Mouse (Mus musculus) megakaryocyte progenitor cell, adult 5-6 weeks (primary cell): ENCODE data around the gene Ppp1r11. TPM values are rescaled to one million over a fixed set of nuclear protein-coding genes. Genes with fewer than 3 reads are reported as not detected.

Experiments used
- ATAC-seq: replicated peaks from 2 replicates; pipeline ENCODE4 v1.8.0; 2016; ENCODE audit warnings: mild to moderate bottlenecking, moderate TSS enrichment, inconsistent platforms; ENCODE audit not compliant: poor library complexity
- total RNA-seq, 2 experiments: library from RNA; stranded (forward) in 1 of 2; stranded (reverse) in 1 of 2; fragments of 157-497, 149-512 nt in 1 of 2; fragments of 200-1000 nt in 1 of 2; gene quantifications; 2 replicates each; pipeline versions ENCODE4 v1.2.3 to v1.2.4; 2015 to 2017

Ppp1r11 gene
- total RNA-seq, 2 experiments from 2014 or later = 57.1 to 82.1 TPM

DNA sequence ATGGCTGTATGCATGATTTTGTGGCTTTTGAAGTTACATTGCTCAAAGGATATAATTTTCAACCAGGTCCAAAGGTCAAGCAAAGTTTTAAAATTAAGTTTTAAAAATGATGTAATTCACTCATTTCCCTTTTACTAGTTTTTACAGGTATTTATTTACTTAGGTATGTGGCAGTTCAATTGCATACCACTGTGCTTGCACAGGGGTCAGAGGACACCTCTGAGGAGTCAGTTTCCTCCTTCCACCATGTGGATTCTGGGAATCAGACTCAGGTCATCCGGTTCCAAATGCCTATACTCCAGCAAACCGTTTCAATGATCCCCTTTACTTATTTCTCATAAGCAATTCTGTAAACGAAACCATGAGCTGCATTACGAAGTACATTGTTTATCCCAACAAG is 28.8 kb downstream of the Ppp1r11 start:
- ATAC-seq = no peak

- no peak for ATAC-seq
These were observed 31.3 kb downstream of the Ppp1r11 start for GRCm38 (mm10) chr17:36920239-36920638.

DNA sequence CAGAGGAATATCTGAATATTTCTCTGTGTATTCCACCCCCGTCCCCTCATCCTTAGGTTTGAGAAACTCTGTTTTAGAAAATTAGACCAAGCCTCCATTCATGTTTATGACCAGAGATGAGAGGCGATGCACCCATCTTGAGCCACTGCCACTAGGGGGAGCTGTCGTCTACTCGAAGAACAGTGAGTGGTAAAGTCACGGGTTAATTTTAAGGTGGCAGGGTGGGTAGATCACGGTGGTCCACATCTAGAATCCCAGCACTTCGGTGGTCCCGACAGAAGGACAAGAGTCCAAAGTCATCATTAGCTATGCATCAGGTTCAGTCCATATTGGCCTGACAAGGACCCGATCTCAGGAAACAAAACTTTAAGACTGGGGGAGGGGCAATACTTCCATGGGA is 36.5 kb downstream of the Ppp1r11 start:
- ATAC-seq = peak; percentile 90

DNA sequence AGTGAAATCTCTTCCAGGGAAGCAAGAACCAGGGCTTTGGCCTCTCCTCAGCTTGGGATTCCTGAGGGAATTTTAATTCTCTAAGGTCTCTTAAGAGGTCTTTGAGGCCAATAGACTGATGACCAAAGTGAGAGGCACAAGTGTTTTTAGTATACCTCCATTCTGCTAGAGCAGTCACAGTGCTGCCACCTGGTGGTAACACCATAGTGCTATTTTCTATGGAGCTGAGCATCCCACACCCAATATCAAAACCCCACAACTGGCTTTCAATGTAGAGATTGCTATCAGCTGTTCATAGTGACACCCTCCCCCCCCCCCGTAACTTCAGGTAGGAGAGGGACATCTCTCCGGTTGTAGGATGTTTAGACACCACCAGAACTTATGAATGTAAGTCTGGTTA is 37.4 kb downstream of the Ppp1r11 start:
- ATAC-seq = peak; percentile 90

DNA sequence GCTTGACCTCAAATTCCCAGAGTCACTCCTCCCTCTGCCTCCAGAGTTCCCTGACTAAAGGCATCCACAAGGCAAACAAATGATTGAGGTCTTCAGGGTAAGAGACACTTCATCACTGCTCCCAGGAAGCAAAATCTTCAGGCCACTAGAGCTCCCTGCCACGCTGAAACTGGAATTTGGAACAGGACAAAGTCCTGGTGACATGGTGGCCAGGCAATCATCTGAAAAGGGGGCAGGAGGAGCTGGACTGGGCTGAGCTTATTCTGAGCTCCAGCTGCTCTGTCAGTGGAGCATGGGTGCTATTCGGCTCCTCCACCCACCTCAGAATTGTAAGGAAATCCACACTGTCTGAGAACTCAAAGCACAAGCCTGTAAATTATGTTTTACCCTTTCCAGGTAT is 39.5 kb downstream of the Ppp1r11 start:
- no peak for ATAC-seq

DNA sequence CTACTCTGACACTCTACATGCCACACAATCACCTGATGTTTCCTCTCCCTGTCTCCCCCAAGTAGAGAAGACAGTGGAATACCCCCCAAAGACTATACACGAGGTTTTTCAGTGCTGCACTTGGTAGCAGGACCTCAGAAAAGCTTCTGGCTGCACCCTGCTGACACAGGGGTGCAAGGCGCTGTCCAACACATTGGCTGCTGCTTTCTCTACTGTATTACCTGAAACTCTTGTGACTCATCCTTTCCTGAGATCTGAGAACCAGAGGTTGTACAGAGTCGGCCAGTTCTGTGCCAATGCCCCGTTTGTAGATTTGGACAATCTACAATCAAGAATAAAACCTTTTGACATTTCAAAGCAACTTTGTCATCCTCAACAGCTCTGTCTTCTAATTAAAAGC is 41.7 kb downstream of the Ppp1r11 start:
- ATAC-seq = no peak

- no peak for ATAC-seq
These were observed 43.3 kb downstream of the Ppp1r11 start for GRCm38 (mm10) chr17:36908235-36908634.

DNA sequence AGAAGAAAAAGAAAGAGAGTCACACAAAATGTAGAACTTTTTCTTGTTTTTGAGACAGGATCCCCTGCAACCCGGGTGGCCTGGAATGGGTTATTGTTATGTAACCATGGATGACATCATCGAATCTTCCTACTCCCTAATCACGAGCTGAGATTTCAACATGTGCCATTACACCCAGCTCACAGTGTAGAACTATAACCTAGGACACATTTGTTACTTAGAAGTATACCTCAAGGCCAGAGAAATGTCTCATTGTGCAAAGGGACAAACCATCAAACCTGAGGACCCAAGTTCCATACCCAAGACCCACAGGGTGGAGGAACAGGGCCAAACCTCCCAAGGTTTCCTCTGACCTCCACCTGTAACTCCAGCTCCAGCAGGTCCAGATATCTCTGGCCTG is 47.9 kb downstream of the Ppp1r11 start:
- no peak for ATAC-seq

DNA sequence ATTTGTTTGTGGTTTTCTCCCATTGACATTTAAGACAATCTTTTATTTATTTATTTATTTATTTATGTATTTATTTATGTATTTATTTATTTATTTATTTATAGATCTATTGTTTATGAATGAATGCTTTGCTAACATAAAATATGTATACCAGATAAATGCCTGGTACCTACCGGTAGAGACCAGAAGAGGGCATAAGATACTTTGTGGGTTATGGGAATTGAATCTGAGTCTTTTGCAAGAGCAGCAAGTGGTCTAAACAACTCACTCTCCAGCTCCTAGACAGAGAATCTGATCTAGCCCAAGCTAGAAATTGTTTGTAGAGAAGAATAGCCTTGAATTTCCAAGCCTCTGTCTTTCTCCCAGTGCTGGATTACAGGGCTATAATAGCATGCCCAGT is 50.9 kb downstream of the Ppp1r11 start:
- 0 out of 2 replicates have a peak, but pooled peaks have one; percentile 41 for ATAC-seq

DNA sequence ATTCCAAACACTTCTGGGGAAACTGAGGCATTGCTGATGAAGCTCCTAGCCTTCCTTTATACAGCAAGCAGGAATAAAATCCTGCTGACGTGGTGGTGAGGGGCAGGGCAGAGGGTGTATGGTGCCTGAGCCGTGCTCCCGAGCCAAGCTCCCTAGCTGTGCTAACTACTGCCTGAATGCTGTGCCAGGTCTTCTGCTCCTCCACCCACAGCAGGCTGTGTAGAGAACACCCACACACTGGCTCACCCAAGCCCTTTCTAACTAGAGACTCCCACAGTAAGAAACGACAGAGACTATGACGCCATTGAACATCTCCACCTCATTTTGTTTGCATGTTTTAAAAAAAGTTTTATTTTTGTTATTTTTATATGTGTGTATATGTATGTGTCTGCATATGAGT is 51.5 kb downstream of the Ppp1r11 start:
- no peak for ATAC-seq

- 0 out of 2 replicates have a peak, but pooled peaks have one; percentile 46 for ATAC-seq
These were observed 52.2 kb downstream of the Ppp1r11 start for GRCm38 (mm10) chr17:36899376-36899775.

Other genes starting within 250 kb of the Ppp1r11 start
- gene H2-M10.5, start 178.8 kb downstream of the Ppp1r11 start, total RNA-seq (2015) = not detected in 2 replicates
- gene H2-M10.5, start 178.8 kb downstream of the Ppp1r11 start, total RNA-seq (2017) = not detected in 2 replicates
- not detected in 2 replicates for gene H2-M10.6, start 139.6 kb downstream of the Ppp1r11 start, total RNA-seq (2015)
- not detected in 2 replicates for gene H2-M10.6, start 139.6 kb downstream of the Ppp1r11 start, total RNA-seq (2017)
- gene Trim26, start 114.6 kb downstream of the Ppp1r11 start, total RNA-seq (2015) = 12.3 and 13.9 TPM in 2 replicates
- gene Trim26, start 114.6 kb downstream of the Ppp1r11 start, total RNA-seq (2017) = 5.8 and 9.4 TPM in 2 replicates
- gene Trim15, start 84.5 kb downstream of the Ppp1r11 start, total RNA-seq (2015) = not detected in 2 replicates
- not detected in 2 replicates for gene Trim15, start 84.5 kb downstream of the Ppp1r11 start, total RNA-seq (2017)
- 0.24 and 1.8 TPM in 2 replicates for gene Trim10, start 82.2 kb downstream of the Ppp1r11 start, total RNA-seq (2015)
- 1.1 and 2.3 TPM in 2 replicates for gene Trim10, start 82.2 kb downstream of the Ppp1r11 start, total RNA-seq (2017)
- not detected in 2 replicates for gene Trim40, start 61.6 kb downstream of the Ppp1r11 start, total RNA-seq (2015)
- not detected in 2 replicates for gene Trim40, start 61.6 kb downstream of the Ppp1r11 start, total RNA-seq (2017)
- not detected in 2 replicates for gene Trim31, start 53.6 kb downstream of the Ppp1r11 start, total RNA-seq (2015)
- not detected in 2 replicates for gene Trim31, start 53.6 kb downstream of the Ppp1r11 start, total RNA-seq (2017)
- gene Rnf39, start 8.8 kb downstream of the Ppp1r11 start, total RNA-seq (2015) = not detected in 2 replicates
- not detected in 2 replicates for gene Rnf39, start 8.8 kb downstream of the Ppp1r11 start, total RNA-seq (2017)
- gene Znrd1, start 6.8 kb upstream of the Ppp1r11 start, total RNA-seq (2015) = 105 and 108 TPM in 2 replicates
- 37.2 and 53.9 TPM in 2 replicates for gene Znrd1, start 6.8 kb upstream of the Ppp1r11 start, total RNA-seq (2017)
- 3.3 and 5.5 TPM in 2 replicates for gene Znrd1as, start 6.9 kb upstream of the Ppp1r11 start, total RNA-seq (2015)
- 6.2 and 8.6 TPM in 2 replicates for gene Znrd1as, start 6.9 kb upstream of the Ppp1r11 start, total RNA-seq (2017)
- not detected in 2 replicates for gene 2410137M14Rik, start 29.5 kb upstream of the Ppp1r11 start, total RNA-seq (2015)
- gene 2410137M14Rik, start 29.5 kb upstream of the Ppp1r11 start, total RNA-seq (2017) = not detected in 2 replicates
- gene H2-M5, start 37.8 kb upstream of the Ppp1r11 start, total RNA-seq (2015) = not detected in 2 replicates
- gene H2-M5, start 37.8 kb upstream of the Ppp1r11 start, total RNA-seq (2017) = not detected in 2 replicates
- 0.22 TPM in 1 of 2 replicates, not detected in the other for gene Zfp57, start 49.4 kb upstream of the Ppp1r11 start, total RNA-seq (2015)
- gene Zfp57, start 49.4 kb upstream of the Ppp1r11 start, total RNA-seq (2017) = 0.25 TPM in 1 of 2 replicates, not detected in the other
- not detected in 2 replicates for gene Mog, start 71.7 kb upstream of the Ppp1r11 start, total RNA-seq (2015)
- not detected in 2 replicates for gene Mog, start 71.7 kb upstream of the Ppp1r11 start, total RNA-seq (2017)
- gene Gabbr1, start 94.2 kb upstream of the Ppp1r11 start, total RNA-seq (2015) = 2.6 and 4.3 TPM in 2 replicates
- 0.25 and 0.91 TPM in 2 replicates for gene Gabbr1, start 94.2 kb upstream of the Ppp1r11 start, total RNA-seq (2017)
- gene Olfr90, start 136.8 kb upstream of the Ppp1r11 start, total RNA-seq (2015) = not detected in 2 replicates
- not detected in 2 replicates for gene Olfr90, start 136.8 kb upstream of the Ppp1r11 start, total RNA-seq (2017)
- not detected in 2 replicates for gene Olfr91, start 146.5 kb upstream of the Ppp1r11 start, total RNA-seq (2015)
- gene Olfr91, start 146.5 kb upstream of the Ppp1r11 start, total RNA-seq (2017) = not detected in 2 replicates
- gene Olfr92, start 168.3 kb upstream of the Ppp1r11 start, total RNA-seq (2015) = not detected in 2 replicates
- gene Olfr92, start 168.3 kb upstream of the Ppp1r11 start, total RNA-seq (2017) = not detected in 2 replicates
- gene Olfr93, start 209.8 kb upstream of the Ppp1r11 start, total RNA-seq (2015) = not detected in 2 replicates
- not detected in 2 replicates for gene Olfr93, start 209.8 kb upstream of the Ppp1r11 start, total RNA-seq (2017)
- gene Ubd, start 242.2 kb upstream of the Ppp1r11 start, total RNA-seq (2015) = 0.22 TPM in 1 of 2 replicates, not detected in the other
- gene Ubd, start 242.2 kb upstream of the Ppp1r11 start, total RNA-seq (2017) = 0.27 TPM in 1 of 2 replicates, not detected in the other
- gene Olfr94, start 249.3 kb upstream of the Ppp1r11 start, total RNA-seq (2015) = not detected in 2 replicates
- gene Olfr94, start 249.3 kb upstream of the Ppp1r11 start, total RNA-seq (2017) = not detected in 2 replicates